Mouse (Mus musculus) granulocyte monocyte progenitor cell, adult 5-6 weeks (primary cell): ENCODE results near the gene Mecp2. TPM values are rescaled to one million over a fixed set of nuclear protein-coding genes. Genes with fewer than 3 reads are reported as not detected.
"Not testable (repeated sequence)": the region's sequence is repeated elsewhere in the genome, so short reads cannot be mapped to it uniquely, and the experiment has no call there.

Experiments used
- ATAC-seq: replicated peaks from 2 replicates; pipeline ENCODE4 v1.8.0; 2016; ENCODE audit warnings: mild to moderate bottlenecking, moderate TSS enrichment, inconsistent platforms; ENCODE audit not compliant: poor library complexity, severe bottlenecking
- total RNA-seq, 2 experiments: library from RNA; stranded (forward) in 1 of 2; stranded (reverse) in 1 of 2; fragments of 200-712, 200-1000 nt in 1 of 2; fragments of >200 nt in 1 of 2; fragmentation: Nextera tagmentation in 1 of 2; gene quantifications; 2 replicates each; pipeline ENCODE4 v1.2.3; 2014 to 2017

The Mecp2 gene
- total RNA-seq (2014; fragmentation: Nextera tagmentation): 19.9 and 22.6 TPM in 2 replicates
- total RNA-seq (2017): 11.6 and 14.6 TPM in 2 replicates

- ATAC-seq: not testable (repeated sequence)
These were observed at the start of gene Mecp2 for GRCm38 (mm10) chrX:74135263-74135662. Mecp2 (minus strand) TSS chrX:74135363.

DNA sequence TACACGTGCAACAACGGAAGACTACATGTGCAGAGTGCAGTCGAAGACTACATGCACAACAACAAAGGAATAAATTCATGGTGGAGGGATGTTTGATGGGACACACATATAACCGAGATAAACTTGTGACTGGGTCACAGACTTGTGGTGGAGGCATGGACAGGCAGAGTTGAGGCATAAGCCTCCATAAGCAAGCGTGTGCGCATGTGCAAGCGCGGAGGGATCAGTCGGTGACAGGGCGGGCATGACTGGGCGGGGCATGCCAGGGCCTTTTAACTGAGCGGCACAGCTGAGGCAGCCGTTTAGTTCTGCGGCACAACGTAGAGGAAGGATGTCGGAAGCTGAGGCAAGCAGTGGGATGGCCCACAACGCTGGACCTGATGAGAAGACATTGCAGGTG, 41.8 kb upstream of the Mecp2 start, which contains the start of gene Tktl1:
TSS of gene Tktl1 (plus strand) at position 301 of the 400 bp plus-strand sequence.
- no peak for ATAC-seq

DNA sequence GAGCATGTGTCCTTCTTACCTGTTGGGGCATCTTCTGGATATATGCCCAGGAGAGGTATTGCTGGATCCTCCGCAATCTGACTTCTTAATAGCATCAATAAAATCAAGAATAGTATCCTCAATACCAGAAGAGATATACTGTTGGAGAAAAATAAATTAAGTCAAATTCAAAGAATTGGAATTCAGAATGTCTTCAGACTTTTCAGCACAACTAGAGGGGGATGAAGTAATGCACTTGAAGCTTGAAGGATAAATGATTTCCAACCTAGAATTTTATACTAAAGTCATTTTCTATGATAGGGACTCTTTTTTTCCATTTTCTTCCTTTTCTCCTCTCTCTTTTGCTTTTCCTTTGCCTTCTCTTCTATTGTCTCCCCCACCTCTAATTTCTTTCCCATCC, 32.6 kb upstream of the Mecp2 start, which contains the start of gene Tex28:
TSS of gene Tex28 (minus strand) at position 101 of the 400 bp plus-strand sequence.
- ATAC-seq: no peak

DNA sequence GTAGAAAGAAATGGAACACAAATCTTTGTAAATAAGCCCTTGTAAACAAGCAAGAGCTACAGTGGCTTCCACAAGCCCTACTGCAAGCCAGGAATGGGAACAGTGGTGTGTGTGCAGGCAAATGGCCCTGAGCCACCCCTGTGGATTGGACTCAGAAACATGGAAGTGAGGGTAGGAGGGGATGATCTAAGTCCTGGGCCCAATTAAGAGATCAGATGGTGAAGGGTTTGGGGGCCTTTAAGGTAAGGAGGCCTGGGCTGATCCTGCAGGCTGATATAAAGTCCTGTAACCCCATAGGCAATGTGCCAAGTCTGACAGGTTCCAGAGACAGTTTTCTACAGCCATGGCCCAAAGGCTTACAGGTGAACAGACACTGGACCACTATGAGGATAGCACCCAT, 8.0 kb downstream of the Mecp2 start, which contains the start of gene Opn1mw:
TSS of gene Opn1mw (plus strand) at position 301 of the 400 bp plus-strand sequence.
- no peak for ATAC-seq

DNA sequence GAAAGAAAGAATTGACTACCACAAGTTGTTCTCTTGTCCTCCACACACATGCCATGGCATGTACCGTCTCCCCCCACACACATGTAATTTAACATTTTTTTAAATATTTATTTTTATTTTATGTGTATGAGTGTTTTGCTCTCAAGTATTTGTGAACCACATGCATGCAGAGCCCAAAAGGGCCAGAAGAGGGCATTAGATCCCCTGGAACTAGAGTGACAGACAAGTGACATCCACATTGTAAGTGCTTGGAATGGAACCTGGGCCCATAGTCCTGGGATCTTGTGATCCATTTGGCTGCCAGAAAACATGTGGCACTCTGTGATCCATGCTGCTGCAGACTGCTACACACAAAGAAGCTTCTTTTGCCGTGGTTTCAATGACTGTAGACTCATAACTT, 10.2 kb downstream of the Mecp2 start:
- ATAC-seq: peak; percentile 35; the same call in 1 of the 2 replicates

- ATAC-seq: peak; percentile 97
These were observed 19.7 kb downstream of the Mecp2 start for GRCm38 (mm10) chrX:74115511-74115910.

- no peak for ATAC-seq
These were observed 21.1 kb downstream of the Mecp2 start for GRCm38 (mm10) chrX:74114036-74114435.

DNA sequence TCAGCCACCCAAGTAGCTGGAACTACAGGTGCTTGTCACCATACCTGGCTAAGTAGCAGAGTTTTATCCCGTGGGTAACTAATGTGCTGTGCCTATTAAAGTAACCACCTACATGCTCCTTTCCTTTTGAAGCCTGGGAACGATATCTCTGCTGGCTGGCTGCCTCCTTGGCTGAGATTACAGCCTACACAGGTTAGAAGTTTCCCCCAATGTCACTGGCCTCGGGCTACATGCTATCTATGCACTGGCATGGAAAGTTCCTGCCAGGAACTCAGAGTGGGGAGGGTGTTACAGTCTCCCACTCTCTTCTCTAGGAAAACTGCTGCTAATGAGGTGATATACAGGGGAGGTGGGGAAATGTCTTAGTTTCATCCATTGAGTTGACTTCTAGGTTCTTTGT, 26.4 kb downstream of the Mecp2 start:
- ATAC-seq: no peak

DNA sequence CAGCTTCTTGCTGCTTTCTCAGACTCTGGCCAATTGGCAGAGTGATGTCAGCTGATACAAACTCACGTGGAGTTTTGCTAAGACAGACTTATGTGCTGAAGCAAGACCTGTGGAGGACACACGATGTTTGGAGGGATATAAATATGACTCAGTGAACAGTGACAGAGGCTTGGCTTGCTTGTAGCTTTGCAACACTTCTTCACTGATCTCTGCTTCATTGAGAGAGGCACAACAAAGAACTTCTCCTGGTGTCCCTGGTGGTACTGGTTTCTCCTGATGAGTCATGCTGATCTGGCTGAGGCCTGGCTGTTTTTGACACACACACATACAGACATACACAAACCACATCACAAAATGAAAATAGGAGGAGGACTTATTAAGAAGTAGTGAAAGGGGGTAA, 29.2 kb downstream of the Mecp2 start:
- ATAC-seq: no peak

- no peak for ATAC-seq
These were observed 31.5 kb downstream of the Mecp2 start for GRCm38 (mm10) chrX:74103457-74104188.

DNA sequence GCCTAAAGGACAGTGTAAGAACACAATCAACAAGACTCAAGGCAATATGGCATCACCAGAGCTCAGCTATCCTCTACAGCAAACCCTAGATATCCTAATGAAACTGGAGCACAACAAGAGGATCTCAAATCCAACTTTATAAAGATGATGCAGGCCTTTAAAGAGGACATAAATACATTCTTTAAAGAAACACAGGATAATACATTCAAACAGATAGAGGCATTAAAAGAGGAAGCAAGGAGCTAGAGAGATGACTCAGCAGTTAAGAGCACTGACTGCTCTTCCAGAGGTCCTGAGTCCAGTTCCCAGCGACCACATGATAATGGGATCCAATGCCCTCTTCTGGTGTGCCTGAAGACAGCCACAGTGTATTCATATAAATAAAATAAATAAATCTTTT, 40.0 kb downstream of the Mecp2 start:
- ATAC-seq: no peak

DNA sequence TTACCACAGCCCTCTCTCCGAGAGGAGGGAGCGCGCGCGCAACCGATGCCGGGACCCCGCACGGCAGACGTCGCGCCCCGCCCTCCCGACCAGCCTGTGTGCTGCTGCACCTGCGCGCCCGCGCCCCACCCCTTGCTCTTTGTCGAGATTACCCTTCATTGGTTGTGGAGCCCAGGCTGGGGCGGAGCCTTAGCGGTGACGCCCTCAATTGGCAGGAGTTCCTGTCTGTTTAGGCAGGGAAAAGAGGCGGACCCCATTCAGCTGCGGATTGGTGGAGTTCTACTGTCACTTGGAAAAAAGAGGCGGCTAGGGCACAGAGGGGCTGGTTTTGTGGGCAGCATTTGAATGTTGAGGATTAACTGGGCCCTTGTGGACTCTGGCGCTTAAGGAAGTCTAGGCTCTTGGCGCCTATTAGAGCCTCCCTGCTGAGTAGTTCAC, 49.5 kb downstream of the Mecp2 start:
- peak; percentile 97 for ATAC-seq

DNA sequence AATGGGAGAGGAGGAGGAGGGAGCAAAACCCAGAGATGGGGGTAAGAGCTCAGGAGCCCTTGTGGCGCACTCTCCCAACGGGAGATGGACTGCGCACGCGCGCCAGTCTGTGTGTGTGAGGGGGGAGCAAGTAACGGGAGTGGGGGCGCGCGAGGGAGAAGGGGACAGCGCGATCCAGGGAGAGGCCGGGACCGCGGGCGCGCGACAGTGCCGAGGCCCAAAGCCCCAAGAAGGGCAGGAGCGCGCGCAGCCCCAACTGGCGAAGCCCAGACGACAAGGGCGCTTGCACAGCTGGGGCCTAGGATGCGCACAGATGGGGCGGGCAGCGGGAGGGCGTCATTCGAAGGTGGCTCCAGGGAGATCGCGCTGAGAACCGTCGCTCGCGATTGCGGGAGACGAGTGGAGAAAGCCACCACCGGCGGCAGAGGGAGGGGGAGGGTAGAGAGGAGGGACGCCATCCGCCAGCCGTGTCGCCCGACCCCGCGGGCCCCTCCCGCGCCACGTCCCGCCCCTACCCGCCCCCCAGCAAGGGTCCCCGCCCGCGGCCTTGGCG, 50.1 kb downstream of the Mecp2 start:
- peak; percentile 65 for ATAC-seq

DNA sequence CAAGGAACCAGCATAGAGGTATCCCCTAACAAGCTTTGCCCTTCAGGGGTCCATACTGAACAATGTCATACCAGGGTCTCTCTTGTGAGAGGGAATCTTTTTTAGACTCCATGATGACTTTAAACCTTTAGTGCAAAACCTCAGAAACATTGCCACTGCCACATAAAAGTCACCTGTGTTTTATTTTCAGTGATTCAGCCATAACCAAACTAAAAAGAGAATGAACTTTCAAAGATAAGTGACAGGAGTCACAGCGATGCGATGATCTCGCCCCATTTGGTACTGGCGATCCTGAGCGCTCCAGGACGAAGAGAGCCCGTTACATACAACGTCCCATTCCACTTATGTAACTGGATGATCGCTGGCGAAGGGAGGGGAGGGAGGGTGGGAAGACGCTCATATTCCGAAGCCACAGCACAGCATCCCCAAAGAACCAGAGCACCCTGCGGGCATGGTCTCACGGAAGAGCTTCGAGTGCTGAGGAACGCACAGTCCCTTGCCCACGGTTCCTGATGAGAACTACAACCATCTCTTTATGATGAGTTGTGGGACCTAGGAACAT, 50.8 kb downstream of the Mecp2 start:
- no peak for ATAC-seq

GRCm38 (mm10) chrX:74070794-74071193, 64.4 kb downstream of the Mecp2 start:
- no peak for ATAC-seq

GRCm38 (mm10) chrX:74067891-74068290, 67.3 kb downstream of the Mecp2 start:
- no peak for ATAC-seq

- ATAC-seq: no peak
These were observed 90.1 kb downstream of the Mecp2 start for GRCm38 (mm10) chrX:74045107-74045506.

GRCm38 (mm10) chrX:74037702-74038375, 97.3 kb downstream of the Mecp2 start:
- no peak for ATAC-seq

DNA sequence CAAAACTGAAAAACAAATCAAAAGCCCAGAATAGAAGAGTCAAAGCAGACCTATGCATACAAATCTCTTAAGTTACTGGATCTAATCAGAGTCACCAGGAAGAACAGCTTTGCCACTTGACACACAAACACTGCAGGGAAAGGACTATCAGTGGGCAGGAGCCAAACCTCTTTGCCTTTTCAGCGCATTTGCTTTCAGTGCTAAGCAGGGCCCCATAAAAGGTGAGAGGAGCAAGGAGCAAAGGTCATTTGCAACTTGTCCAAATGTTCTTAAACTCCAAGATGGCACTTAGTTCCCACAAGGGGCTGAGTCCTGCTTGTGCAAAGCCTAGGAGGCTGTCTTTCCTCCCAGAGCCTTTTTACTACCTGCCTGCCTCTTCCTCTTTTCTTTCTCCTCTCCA, 105.2 kb downstream of the Mecp2 start:
- ATAC-seq: no peak

DNA sequence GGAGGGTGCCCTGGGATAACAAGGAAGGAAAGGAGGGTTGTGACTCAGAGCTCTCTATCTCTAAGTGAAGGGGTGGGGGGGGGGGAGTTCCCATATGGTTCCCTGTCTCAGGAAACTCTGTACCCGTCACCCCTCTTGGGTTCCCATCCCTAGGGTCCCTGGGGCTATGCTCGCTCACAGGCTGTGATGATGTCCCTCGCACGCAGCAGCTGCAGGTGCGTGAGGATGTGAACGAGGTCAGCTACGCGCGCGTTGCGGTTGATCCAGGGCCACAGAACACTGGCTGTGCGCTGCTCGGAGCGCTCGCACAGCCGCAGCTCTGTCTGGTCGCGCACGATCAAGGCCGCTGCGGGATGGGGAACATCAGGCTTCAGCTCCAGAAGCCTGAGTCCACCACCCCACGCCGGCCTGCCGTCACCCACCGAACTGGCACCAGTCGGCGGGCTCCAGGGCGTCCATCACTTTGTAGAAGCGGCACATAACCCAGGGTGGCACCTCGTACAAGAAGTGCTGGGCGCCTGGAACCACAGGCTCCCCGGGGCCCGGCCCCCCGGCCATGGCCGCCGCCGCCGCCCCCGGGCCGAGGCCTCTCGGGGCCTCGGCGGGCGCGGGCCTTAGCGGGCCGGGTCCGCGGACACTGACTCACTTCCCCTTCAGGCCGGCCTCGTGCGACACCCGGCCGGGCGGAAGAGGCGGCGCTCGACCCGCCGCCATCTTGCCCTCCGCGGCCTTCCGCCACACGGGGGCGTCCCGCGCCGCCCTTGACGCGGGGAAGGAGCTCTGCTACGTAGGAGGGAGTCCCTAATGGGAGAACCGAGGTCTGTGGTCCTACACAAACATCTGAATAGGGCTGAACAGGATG, 111.7 kb downstream of the Mecp2 start, which contains the start of gene Irak1:
TSS of gene Irak1 (minus strand) at position 731 of the 862 bp plus-strand sequence.
- ATAC-seq: peak; percentile 93
